Mouse (Mus musculus): Measurements from ENCODE around the gene Cpxcr1. TPM values are rescaled to one million over a fixed set of nuclear protein-coding genes. Genes with fewer than 3 reads are reported as not detected.

Gene Cpxcr1
- total RNA-seq (2021): not detected
- long read RNA-seq, experiment 1: 0 reads
- long read RNA-seq, experiment 2: 0 reads

- DNase-seq (ENCODE audit: low spot score in 2 of 2): no peak
Observed at GRCm38 (mm10) chrX:116448644-116449043, at the start of gene Cpxcr1. TSS of gene Cpxcr1 (plus strand) at chrX:116448944.

Other genes with a start within 250 kb of the Cpxcr1 start
- gene H2afb2, start 232.2 kb downstream of the Cpxcr1 start, total RNA-seq (2021): not detected